Mouse (Mus musculus): ENCODE results near the gene Itpkc. TPM values are rescaled to one million over a fixed set of nuclear protein-coding genes. Genes with fewer than 3 reads are reported as not detected.
A peak's percentile ranks its signal among the peaks of the same experiment; 100 is the strongest.

The Itpkc gene
- polyA plus RNA-seq, 1 experiment from 2014 or later, result 10.3 TPM

DNA sequence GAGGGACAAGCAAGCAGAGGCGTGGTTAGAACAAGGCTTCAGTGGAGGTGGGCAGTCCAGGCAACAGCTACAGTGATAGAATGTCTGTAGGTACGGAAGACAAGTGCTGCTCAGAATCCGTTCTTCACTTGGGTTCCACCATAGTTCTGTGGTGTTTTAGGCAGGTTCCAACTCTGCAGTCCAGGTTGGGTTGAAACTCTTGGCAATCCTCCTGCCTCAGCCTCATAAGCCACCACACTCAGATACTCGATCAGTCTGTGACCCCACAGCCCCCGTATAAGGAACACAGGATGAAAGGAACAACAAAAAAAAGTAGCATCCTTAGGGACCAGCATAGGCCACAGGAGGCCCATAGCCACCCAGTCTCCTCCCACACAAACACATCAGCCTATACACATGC lies 36.0 kb downstream of the Itpkc start:
- 93% methylated on average over 5 of the region's 5 CpGs for WGBS
- H3K9me3 ChIP-seq (replicated peaks; ENCODE audit: control insufficient read depth, low read length), result no peaks in the 10 kb centered on the region
- peaks cover 8% of the 10 kb centered on the region for H3K4me1 ChIP-seq (ENCODE audit: control insufficient read depth, insufficient read depth, low read length)
- H3K27me3 ChIP-seq (ENCODE audit: control insufficient read depth, insufficient read depth, low read length), result no peaks in the 10 kb centered on the region
- no peak for ATAC-seq (ENCODE audit: insufficient read depth, low FRiP score)
- peaks cover 49% of the 10 kb centered on the region for H3K36me3 ChIP-seq (ENCODE audit: control insufficient read depth, insufficient read depth, low read length)
- no peak overlapping the region for H3K9ac ChIP-seq (ENCODE audit: low read length)
- H3K4me3 ChIP-seq (replicated peaks; ENCODE audit: low read length), result no peak overlapping the region
- H3K27ac ChIP-seq (ENCODE audit: low read length), result no peak overlapping the region
- no peak overlapping the region for H3K4me2 ChIP-seq (ENCODE audit: low read depth, low read length)

DNA sequence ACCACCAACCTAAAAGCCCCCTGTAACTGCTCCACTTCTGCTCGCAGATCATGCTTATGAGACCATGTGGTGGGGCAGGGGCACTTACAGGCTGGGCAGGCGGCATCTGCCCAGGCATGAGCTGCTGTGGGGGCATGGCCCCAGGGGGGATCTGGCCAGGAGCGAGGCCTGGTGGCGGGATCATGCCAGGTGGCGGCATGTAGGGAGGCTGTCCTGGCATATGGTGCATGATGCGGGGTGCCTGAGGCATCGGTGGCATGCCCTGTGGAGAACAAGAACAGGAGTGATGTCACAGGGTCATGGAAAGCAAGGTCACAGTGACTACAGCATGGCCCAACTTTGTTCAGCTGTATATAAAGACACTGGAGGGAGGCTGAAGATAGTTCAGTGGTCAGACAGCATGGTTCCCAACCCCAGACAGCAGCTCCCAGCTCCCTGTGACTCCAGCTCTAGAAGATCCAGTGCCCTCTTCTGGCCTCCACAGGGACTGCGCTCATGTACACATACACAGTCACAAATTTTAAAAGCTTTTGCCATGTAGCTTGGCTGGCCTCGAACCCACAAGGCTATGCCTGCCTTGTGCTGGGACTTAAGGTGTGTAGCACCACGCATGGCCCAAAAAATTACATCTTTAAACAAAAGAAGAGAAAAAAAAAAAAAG lies 39.1 kb downstream of the Itpkc start:
- H3K36me3 ChIP-seq (ENCODE audit: control insufficient read depth, insufficient read depth, low read length), result peaks cover 70% of the 10 kb centered on the region
- no peaks in the 10 kb centered on the region for H3K9me3 ChIP-seq (replicated peaks; ENCODE audit: control insufficient read depth, low read length)
- ATAC-seq (ENCODE audit: insufficient read depth, low FRiP score), result no peak
- no peak overlapping the region for H3K4me2 ChIP-seq (ENCODE audit: low read depth, low read length)
- peaks cover 1% of the 10 kb centered on the region for H3K4me1 ChIP-seq (ENCODE audit: control insufficient read depth, insufficient read depth, low read length)
- no peak overlapping the region for H3K27ac ChIP-seq (ENCODE audit: low read length)
- no peak overlapping the region for H3K4me3 ChIP-seq (replicated peaks; ENCODE audit: low read length)
- 97% methylated on average over 10 of the region's 10 CpGs for WGBS
- H3K27me3 ChIP-seq (ENCODE audit: control insufficient read depth, insufficient read depth, low read length), result no peaks in the 10 kb centered on the region
- no peak overlapping the region for H3K9ac ChIP-seq (ENCODE audit: low read length)

DNA sequence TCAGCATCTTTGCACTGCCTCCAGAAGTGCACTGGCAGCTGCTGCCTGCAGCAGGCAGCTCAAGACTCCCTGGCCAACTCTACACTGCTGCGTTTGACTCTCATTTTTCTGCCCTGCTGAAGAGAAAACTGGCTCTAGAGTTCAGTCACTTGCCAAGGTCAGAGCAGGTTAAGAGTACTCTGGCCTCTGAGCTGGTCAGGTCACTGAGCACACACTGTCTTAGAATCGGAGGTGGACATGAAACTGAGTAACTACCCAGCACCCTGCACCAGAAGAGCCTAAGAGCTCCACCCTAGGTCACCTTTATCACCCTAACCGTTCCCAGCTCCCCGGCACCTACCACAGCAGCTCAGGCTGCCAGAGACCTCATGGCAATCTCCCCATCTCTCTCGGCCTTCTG lies 42.5 kb downstream of the Itpkc start:
- no peaks in the 10 kb centered on the region for H3K27me3 ChIP-seq (ENCODE audit: control insufficient read depth, insufficient read depth, low read length)
- ATAC-seq (ENCODE audit: insufficient read depth, low FRiP score), result no peak
- H3K9ac ChIP-seq (ENCODE audit: low read length), result no peak overlapping the region
- H3K4me3 ChIP-seq (replicated peaks; ENCODE audit: low read length), result no peak overlapping the region
- no peaks in the 10 kb centered on the region for H3K9me3 ChIP-seq (replicated peaks; ENCODE audit: control insufficient read depth, low read length)
- no peaks in the 10 kb centered on the region for H3K4me1 ChIP-seq (ENCODE audit: control insufficient read depth, insufficient read depth, low read length)
- no peak overlapping the region for H3K4me2 ChIP-seq (ENCODE audit: low read depth, low read length)
- peaks cover 56% of the 10 kb centered on the region for H3K36me3 ChIP-seq (ENCODE audit: control insufficient read depth, insufficient read depth, low read length)
- 89% methylated on average over 5 of the region's 5 CpGs for WGBS
- no peak overlapping the region for H3K27ac ChIP-seq (ENCODE audit: low read length)

DNA sequence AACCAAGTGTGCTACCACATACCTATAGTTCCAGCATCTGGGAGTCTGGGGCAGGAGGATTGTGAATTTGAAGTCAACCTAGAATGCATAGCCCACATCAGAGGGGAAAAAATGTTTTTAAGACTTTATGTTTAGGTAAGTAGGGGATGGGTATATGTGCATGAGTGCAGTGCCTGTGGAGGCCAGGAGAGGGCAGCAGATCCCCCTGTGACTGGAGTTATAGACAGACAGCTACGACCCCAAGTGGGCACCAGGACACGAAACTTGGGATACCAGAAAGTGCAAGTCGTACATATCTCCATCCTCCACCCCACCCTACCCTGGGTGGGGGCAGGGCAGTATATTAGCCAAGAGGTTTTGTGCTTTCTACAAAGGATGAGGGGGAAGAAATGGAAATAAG lies 43.5 kb downstream of the Itpkc start:
- H3K36me3 ChIP-seq (ENCODE audit: control insufficient read depth, insufficient read depth, low read length), result peaks cover 45% of the 10 kb centered on the region
- WGBS, result 73% methylated on average over 3 of the region's 3 CpGs
- ATAC-seq (ENCODE audit: insufficient read depth, low FRiP score), result no peak

DNA sequence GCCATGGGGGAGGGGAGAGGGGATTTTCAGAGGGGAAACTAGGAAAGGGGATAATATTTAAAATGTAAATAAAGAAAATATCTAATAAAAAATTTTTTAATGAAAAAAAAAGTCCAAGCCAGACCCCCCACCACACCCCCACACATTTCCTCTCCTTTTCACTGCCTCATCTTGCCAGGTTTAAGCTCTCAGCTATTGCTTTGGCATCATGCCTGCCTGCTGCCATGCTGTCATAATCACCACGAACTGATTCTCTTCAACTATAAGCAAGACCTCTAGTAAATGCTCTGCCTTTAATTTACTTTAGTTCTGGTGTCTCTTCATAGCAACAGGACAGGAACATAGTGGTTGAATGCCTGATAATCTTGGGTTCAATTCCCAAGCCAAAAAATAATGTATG lies 46.0 kb downstream of the Itpkc start:
- no peak for ATAC-seq (ENCODE audit: insufficient read depth, low FRiP score)
- 66% methylated on average over 1 of the region's 1 CpGs for WGBS
- H3K4me2 ChIP-seq (ENCODE audit: low read depth, low read length), result no peak overlapping the region
- H3K27ac ChIP-seq (ENCODE audit: low read length), result no peak overlapping the region
- peaks cover 24% of the 10 kb centered on the region for H3K36me3 ChIP-seq (ENCODE audit: control insufficient read depth, insufficient read depth, low read length)
- H3K9me3 ChIP-seq (replicated peaks; ENCODE audit: control insufficient read depth, low read length), result no peaks in the 10 kb centered on the region
- no peak overlapping the region for H3K9ac ChIP-seq (ENCODE audit: low read length)
- H3K27me3 ChIP-seq (ENCODE audit: control insufficient read depth, insufficient read depth, low read length), result no peaks in the 10 kb centered on the region
- peaks cover 11% of the 10 kb centered on the region for H3K4me1 ChIP-seq (ENCODE audit: control insufficient read depth, insufficient read depth, low read length)
- no peak overlapping the region for H3K4me3 ChIP-seq (replicated peaks; ENCODE audit: low read length)

More for the DNA sequence above, 43.5 kb downstream of the Itpkc start:
- no peak overlapping the region for H3K27ac ChIP-seq (ENCODE audit: low read length)
- no peaks in the 10 kb centered on the region for H3K9me3 ChIP-seq (replicated peaks; ENCODE audit: control insufficient read depth, low read length)
- H3K9ac ChIP-seq (ENCODE audit: low read length), result no peak overlapping the region
- no peaks in the 10 kb centered on the region for H3K27me3 ChIP-seq (ENCODE audit: control insufficient read depth, insufficient read depth, low read length)
- H3K4me1 ChIP-seq (ENCODE audit: control insufficient read depth, insufficient read depth, low read length), result no peaks in the 10 kb centered on the region
- no peak overlapping the region for H3K4me3 ChIP-seq (replicated peaks; ENCODE audit: low read length)
- no peak overlapping the region for H3K4me2 ChIP-seq (ENCODE audit: low read depth, low read length)

DNA sequence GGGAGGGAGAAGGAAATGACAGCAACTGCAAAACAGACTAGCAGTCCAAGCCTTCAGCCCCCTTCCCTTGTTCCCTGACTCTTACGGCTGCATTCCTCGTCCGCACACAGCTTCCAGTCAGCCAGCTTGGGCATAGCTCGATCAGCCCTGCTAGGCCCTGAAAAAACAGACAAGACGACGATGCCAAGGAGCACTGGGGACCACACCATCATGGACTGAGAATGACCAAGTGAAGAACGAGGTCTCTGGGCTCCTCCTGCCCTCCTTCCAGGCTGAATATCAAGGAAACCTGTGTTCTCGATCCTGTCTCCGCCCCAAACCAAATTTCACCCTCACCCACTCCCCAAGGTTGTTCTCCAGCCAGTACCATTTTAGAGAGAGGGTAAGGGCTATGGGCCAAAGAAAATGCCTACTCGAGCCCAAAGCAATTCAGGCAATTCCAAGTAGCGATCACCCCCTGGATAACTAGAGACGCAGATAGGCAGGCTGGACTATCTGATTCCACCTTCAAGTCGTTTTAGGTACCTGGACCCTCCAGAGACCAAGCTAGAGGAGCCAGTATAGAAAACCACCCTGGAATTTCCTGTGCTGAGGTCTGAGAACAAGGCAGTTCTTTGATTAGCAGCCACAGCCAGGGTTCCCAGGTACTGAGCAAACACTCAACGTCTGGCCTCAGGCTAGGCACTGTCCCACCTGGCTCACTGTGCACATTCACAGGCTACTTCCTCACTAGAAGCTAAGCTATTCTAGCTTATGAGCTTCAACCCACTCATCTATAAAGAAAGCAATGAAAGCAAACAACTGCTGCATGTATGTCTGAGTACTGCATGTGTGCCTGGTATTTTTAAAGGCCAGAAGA lies 47.4 kb downstream of the Itpkc start, which contains the start of the genes Gm21983 and Mia:
Gene Gm21983, minus strand, starts transcription at position 250 of the 859 bp plus-strand sequence.
Gene Mia, minus strand, starts transcription at position 321 of the 859 bp plus-strand sequence.
- WGBS, result 64% methylated on average over 14 of the region's 14 CpGs
- Histone ChIP-seq H3K27me3 (ENCODE audit: control insufficient read depth, insufficient read depth, low read length) (no peaks in the 10 kb centered on the region), H3K9me3 (replicated peaks; ENCODE audit: control insufficient read depth, low read length) (no peaks in the 10 kb centered on the region), H3K4me1 (ENCODE audit: control insufficient read depth, insufficient read depth, low read length) (peaks cover 11% of the 10 kb centered on the region), H3K36me3 (ENCODE audit: control insufficient read depth, insufficient read depth, low read length) (peaks cover 18% of the 10 kb centered on the region), H3K9ac (ENCODE audit: low read length) (no peak within 1 kb of the TSS), H3K4me3 (replicated peaks; ENCODE audit: low read length) (no peak within 1 kb of the TSS), H3K4me2 (ENCODE audit: low read depth, low read length) (no peak within 1 kb of the TSS), H3K27ac (ENCODE audit: low read length) (peak within 1 kb of the TSS; percentile 97)
- ATAC-seq (ENCODE audit: insufficient read depth, low FRiP score), result no peak

DNA sequence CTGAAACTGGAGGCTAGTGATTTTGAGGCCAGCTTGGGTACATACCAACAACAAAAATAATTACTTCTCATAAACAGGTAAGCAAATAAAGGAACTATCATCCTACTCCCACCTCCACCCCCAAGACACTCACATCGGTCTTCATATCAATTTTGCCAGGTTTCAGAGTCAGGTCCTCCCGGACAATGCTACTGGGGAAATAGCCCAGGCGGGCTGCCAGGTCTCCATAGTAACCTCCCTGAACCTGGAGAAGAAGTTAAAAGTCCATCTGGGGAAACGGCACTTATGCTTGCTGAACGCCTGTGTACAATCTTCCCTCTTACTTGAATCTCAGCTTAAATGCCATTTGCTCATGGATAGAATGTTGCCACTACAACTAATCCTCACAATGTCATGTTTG lies 48.4 kb downstream of the Itpkc start:
- 52% methylated on average over 5 of the region's 5 CpGs for WGBS
- peak overlapping the region; percentile 97; the same call in 1 of the 2 replicates for H3K27ac ChIP-seq (ENCODE audit: low read length)
- H3K27me3 ChIP-seq (ENCODE audit: control insufficient read depth, insufficient read depth, low read length), result no peaks in the 10 kb centered on the region
- H3K4me3 ChIP-seq (replicated peaks; ENCODE audit: low read length), result no peak overlapping the region
- H3K4me1 ChIP-seq (ENCODE audit: control insufficient read depth, insufficient read depth, low read length), result peaks cover 11% of the 10 kb centered on the region
- H3K36me3 ChIP-seq (ENCODE audit: control insufficient read depth, insufficient read depth, low read length), result peaks cover 8% of the 10 kb centered on the region
- H3K9ac ChIP-seq (ENCODE audit: low read length), result no peak overlapping the region
- H3K9me3 ChIP-seq (replicated peaks; ENCODE audit: control insufficient read depth, low read length), result no peaks in the 10 kb centered on the region
- H3K4me2 ChIP-seq (ENCODE audit: low read depth, low read length), result no peak overlapping the region
- ATAC-seq (ENCODE audit: insufficient read depth, low FRiP score), result no peak

DNA sequence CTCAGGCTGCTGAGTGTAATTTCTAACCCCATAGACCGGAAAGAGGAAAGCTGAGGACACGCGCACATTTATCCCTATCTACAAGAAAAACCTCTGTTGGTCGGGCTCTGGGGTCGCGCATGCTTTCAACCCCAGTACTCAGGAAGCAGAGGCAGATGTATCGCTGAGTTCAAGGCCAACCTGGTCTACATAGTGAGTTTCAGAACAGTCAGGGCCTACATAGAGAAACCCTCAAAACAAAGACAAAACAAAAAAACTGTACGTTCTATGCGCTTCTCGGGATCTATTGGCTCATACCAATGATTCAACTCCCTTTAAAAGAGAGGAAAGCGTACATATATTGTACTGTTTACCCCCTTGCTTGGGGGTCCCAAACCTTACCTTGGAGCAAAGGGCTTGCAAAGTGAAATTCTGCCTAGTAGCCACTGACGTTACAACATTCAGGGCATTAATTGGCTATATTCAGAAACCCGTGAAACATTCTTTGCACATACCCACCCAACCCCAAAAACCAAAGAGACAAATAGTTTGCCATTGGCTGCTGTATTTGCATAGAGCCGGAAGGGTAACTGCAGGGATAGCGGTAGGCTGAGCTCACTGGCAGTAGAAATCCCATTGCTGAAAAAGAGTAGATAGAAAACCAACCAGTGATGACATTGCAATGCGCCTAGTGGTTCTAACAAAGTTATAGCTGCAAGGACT lies 49.1 kb downstream of the Itpkc start:
- Histone ChIP-seq H3K4me1 (ENCODE audit: control insufficient read depth, insufficient read depth, low read length) (peaks cover 11% of the 10 kb centered on the region), H3K27me3 (ENCODE audit: control insufficient read depth, insufficient read depth, low read length) (no peaks in the 10 kb centered on the region), H3K4me3 (replicated peaks; ENCODE audit: low read length) (peak overlapping the region; percentile 91), H3K4me2 (ENCODE audit: low read depth, low read length) (peak overlapping the region; percentile 58), H3K27ac (ENCODE audit: low read length) (peak overlapping the region; percentile 97), H3K36me3 (ENCODE audit: control insufficient read depth, insufficient read depth, low read length) (peaks cover 3% of the 10 kb centered on the region), H3K9me3 (replicated peaks; ENCODE audit: control insufficient read depth, low read length) (no peaks in the 10 kb centered on the region), H3K9ac (ENCODE audit: low read length) (peak overlapping the region; percentile 65)
- WGBS, result 42% methylated on average over 16 of the region's 16 CpGs
- ATAC-seq (ENCODE audit: insufficient read depth, low FRiP score), result no peak
